Mouse (Mus musculus) C2C12 (cell line): ENCODE measurements around the gene Dennd5a. TPM values are rescaled to one million over a fixed set of nuclear protein-coding genes. Genes with fewer than 3 reads are reported as not detected.
A peak's percentile ranks its signal among the peaks of the same experiment; 100 is the strongest.

Source experiments
- H3K27me3 ChIP-seq: one replicate; pipeline ENCODE4 v1.6.1; 2011; ENCODE audit not compliant: control insufficient read depth, insufficient read depth, insufficient read length
- H3K36me3 ChIP-seq: one replicate; pipeline ENCODE4 v1.6.1; 2011; ENCODE audit not compliant: control insufficient read depth, insufficient read depth
- H3K4me3 ChIP-seq: one replicate; pipeline ENCODE4 v1.5.1; 2011; ENCODE audit warnings: mild to moderate bottlenecking, control low read depth; ENCODE audit not compliant: poor library complexity, insufficient read depth, severe bottlenecking
- H3K79me2 ChIP-seq: one replicate; pipeline ENCODE4 v1.6.1; 2011; ENCODE audit not compliant: control insufficient read depth, insufficient read depth
- H3K79me3 ChIP-seq: one replicate; pipeline ENCODE4 v1.6.1; 2011; ENCODE audit warnings: low read depth, control low read depth
- H3ac ChIP-seq: one replicate; pipeline ENCODE3; 2011; ENCODE audit warnings: low read depth; ENCODE audit not compliant: control insufficient read depth, insufficient read length
- CEBPB ChIP-seq: IDR thresholded peaks from one replicate; pipeline ENCODE4 v1.6.1; 2011; ENCODE audit warnings: low read depth, mild to moderate bottlenecking, control low read depth, moderate library complexity
- CTCF ChIP-seq: IDR thresholded peaks from one replicate; pipeline ENCODE4 v1.5.1; 2011; ENCODE audit not compliant: control insufficient read depth, insufficient read depth, insufficient read length
- FOSL1 ChIP-seq: IDR thresholded peaks from one replicate; pipeline ENCODE4 v1.8.0; 2011; ENCODE audit warnings: mild to moderate bottlenecking, low read length; ENCODE audit not compliant: poor library complexity, insufficient read depth, severe bottlenecking
- MAX ChIP-seq: IDR thresholded peaks from one replicate; pipeline ENCODE4 v1.6.1; 2011; ENCODE audit warnings: mild to moderate bottlenecking, control low read depth
- MYOD1 ChIP-seq: IDR thresholded peaks from one replicate; pipeline ENCODE4 v1.6.1; 2011; ENCODE audit warnings: low read depth; ENCODE audit not compliant: control insufficient read depth, insufficient read length
- MYOG ChIP-seq: IDR thresholded peaks from one replicate; pipeline ENCODE4 v1.6.1; 2011; ENCODE audit not compliant: control insufficient read depth, insufficient read length; ENCODE audit errors: extremely low read depth
- USF1 ChIP-seq: IDR thresholded peaks from one replicate; pipeline ENCODE4 v1.6.1; 2011; ENCODE audit warnings: low read depth, mild to moderate bottlenecking, control low read depth, moderate library complexity
- polyA plus RNA-seq: library from polyadenylated mRNA; unstranded; fragments of >200 nt; fragmentation: generic; extraction: Trizol; gene quantifications from one replicate; pipeline ENCODE4 v1.2.1, GENCODE M21; 2012; ENCODE audit warnings: missing spikeins

Dennd5a gene
- polyA plus RNA-seq, 1 experiment: 46.2 TPM

- Histone ChIP-seq H3K79me2 (no peaks in the 10 kb centered on the region), H3K4me3 (no peak overlapping the region), H3ac (no peak overlapping the region), H3K27me3 (no peaks in the 10 kb centered on the region), H3K79me3 (no peaks in the 10 kb centered on the region), H3K36me3 (no peaks in the 10 kb centered on the region)
- TF ChIP-seq CTCF: peak; percentile 2
- no peak for TF ChIP-seq MAX
These were observed 8.7 kb upstream of the Dennd5a start for GRCm38 (mm10) chr7:109968924-109969450.

- TF ChIP-seq CEBPB (no peak), MYOG (no peak), MYOD1 (no peak), CTCF (no peak), USF1 (no peak), MAX (no peak), FOSL1 (no peak)
- Histone ChIP-seq H3K79me2 (no peaks in the 10 kb centered on the region), H3K79me3 (no peaks in the 10 kb centered on the region), H3K36me3 (no peaks in the 10 kb centered on the region), H3K4me3 (no peak overlapping the region), H3K27me3 (no peaks in the 10 kb centered on the region), H3ac (no peak overlapping the region)
These were observed 7.7 kb upstream of the Dennd5a start for GRCm38 (mm10) chr7:109967805-109968579.

- Histone ChIP-seq H3K36me3 (no peaks in the 10 kb centered on the region), H3ac (no peak overlapping the region), H3K4me3 (no peak overlapping the region), H3K79me3 (no peaks in the 10 kb centered on the region), H3K27me3 (no peaks in the 10 kb centered on the region), H3K79me2 (no peaks in the 10 kb centered on the region)
- TF ChIP-seq CEBPB: no peak
- no peak for TF ChIP-seq MYOG
- TF ChIP-seq MAX: no peak
- TF ChIP-seq USF1: no peak
- no peak for TF ChIP-seq CTCF
- TF ChIP-seq MYOD1: no peak
These were observed 5.4 kb upstream of the Dennd5a start for GRCm38 (mm10) chr7:109965658-109966057.

GRCm38 (mm10) chr7:109963707-109964106 is 3.4 kb upstream of the Dennd5a start:
- peaks cover 7% of the 10 kb centered on the region for H3K79me3 ChIP-seq
- H3K4me3 ChIP-seq: no peak overlapping the region
- no peaks in the 10 kb centered on the region for H3K27me3 ChIP-seq
- H3ac ChIP-seq: no peak overlapping the region
- peaks cover 14% of the 10 kb centered on the region for H3K79me2 ChIP-seq
- no peaks in the 10 kb centered on the region for H3K36me3 ChIP-seq
- TF ChIP-seq CTCF: no peak
- no peak for TF ChIP-seq CEBPB
- TF ChIP-seq FOSL1: no peak
- TF ChIP-seq MAX: no peak
- TF ChIP-seq MYOG: no peak
- no peak for TF ChIP-seq USF1
- TF ChIP-seq MYOD1: no peak

GRCm38 (mm10) chr7:109962596-109962995 is 2.3 kb upstream of the Dennd5a start:
- Histone ChIP-seq H3K36me3 (no peaks in the 10 kb centered on the region), H3K79me3 (peaks cover 16% of the 10 kb centered on the region), H3K79me2 (peaks cover 25% of the 10 kb centered on the region), H3K27me3 (no peaks in the 10 kb centered on the region), H3K4me3 (no peak overlapping the region), H3ac (no peak overlapping the region)
- no peak for TF ChIP-seq MYOG
- no peak for TF ChIP-seq MAX
- TF ChIP-seq FOSL1: no peak
- TF ChIP-seq MYOD1: no peak
- TF ChIP-seq USF1: no peak
- no peak for TF ChIP-seq CTCF
- TF ChIP-seq CEBPB: no peak
